Mouse (Mus musculus) neural tube, embryonic 11.5 days (tissue): Measurements from ENCODE around the gene P2ry14. TPM values are rescaled to one million over a fixed set of nuclear protein-coding genes. Genes with fewer than 3 reads are reported as not detected.

ENCODE experiments used
- ATAC-seq: fragments of 200-750 bp; cut with Nextera tagmentation; 2 replicates; pipeline ENCODE4 v1.8.0; 2017; ENCODE audit warnings: moderate number of reproducible peaks, mild to moderate bottlenecking, moderate TSS enrichment, moderate library complexity; ENCODE audit not compliant: insufficient read depth, low FRiP score, low TSS enrichment
- DNase-seq: peaks from one replicate; pipeline ENCODE4 v3.0.0-alpha.2; 2015; ENCODE audit warnings: low spot score
- H3K27ac ChIP-seq: fragments of 300-500 bp; sonication (generic); 2 replicates; pipeline ENCODE4 v1.5.1; 2014; ENCODE audit warnings: low read depth, mild to moderate bottlenecking, low read length
- H3K27me3 ChIP-seq: fragments of 300-500 bp; sonication (generic); 2 replicates; pipeline ENCODE4 v1.6.1; 2014; ENCODE audit warnings: mild to moderate bottlenecking, low read length, mixed read lengths; ENCODE audit not compliant: control insufficient read depth, insufficient read depth
- H3K36me3 ChIP-seq: fragments of 300-500 bp; sonication (generic); 2 replicates; pipeline ENCODE4 v1.6.1; 2014; ENCODE audit warnings: mild to moderate bottlenecking, low read length, moderate library complexity, mixed read lengths; ENCODE audit not compliant: control insufficient read depth, insufficient read depth
- H3K4me1 ChIP-seq: fragments of 300-500 bp; sonication (generic); 2 replicates; pipeline ENCODE4 v1.6.1; 2014; ENCODE audit warnings: low read length, mixed read lengths; ENCODE audit not compliant: control insufficient read depth, insufficient read depth
- H3K4me2 ChIP-seq: fragments of 300-500 bp; sonication (generic); 2 replicates; pipeline ENCODE4 v1.6.1; 2014; ENCODE audit warnings: low read depth, mild to moderate bottlenecking, moderate library complexity
- H3K4me3 ChIP-seq: fragments of 300-500 bp; sonication (generic); 2 replicates; pipeline ENCODE4 v1.5.1; 2014; ENCODE audit warnings: low read depth, low read length
- H3K9ac ChIP-seq: fragments of 300-500 bp; sonication (generic); 2 replicates; pipeline ENCODE4 v1.6.1; 2014; ENCODE audit warnings: mild to moderate bottlenecking, low read length
- H3K9me3 ChIP-seq: fragments of 300-500 bp; sonication (generic); 2 replicates; pipeline ENCODE4 v1.6.1; 2016; ENCODE audit warnings: low read length; ENCODE audit not compliant: control insufficient read depth
- WGBS: fragments of 180-500 bp; shearing (Covaris S2); extraction: QIAGEN DNeasy Blood & Tissue Kit; methylation state at CpG from one replicate; pipeline ENCODE4 v1.1.7; 2014; 5-methylcytosine and 5-hydroxymethylcytosine counted together
- polyA plus RNA-seq: library from polyadenylated mRNA; unstranded; fragments of >200 nt; fragmentation: Nextera tagmentation; extraction: Ambion mirVana; gene quantifications from 2 replicates; pipeline ENCODE4 v1.2.1, GENCODE M21; 2014

The P2ry14 gene
- polyA plus RNA-seq, 1 experiment from 2014 or later = 1.9 TPM

DNA sequence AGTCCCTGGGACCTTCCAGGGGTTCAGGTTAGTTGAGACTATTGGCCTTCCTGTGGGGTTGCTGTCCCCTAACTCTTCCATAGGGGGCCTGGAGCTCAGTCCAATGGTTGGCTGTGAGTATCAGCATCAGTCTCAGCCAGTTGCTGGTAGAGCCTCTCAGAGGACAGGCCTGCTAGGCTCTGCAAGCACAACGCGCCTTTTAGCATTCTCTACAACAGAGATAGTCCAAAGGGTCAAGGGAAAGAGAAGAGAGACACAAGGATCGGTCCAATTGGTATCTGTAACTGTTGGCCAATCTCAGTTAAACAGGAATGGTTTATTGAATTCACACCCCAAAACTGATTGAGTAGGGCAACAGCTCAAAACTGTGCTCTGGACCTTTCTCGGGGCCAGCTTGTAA, 46.0 kb downstream of the P2ry14 start:
- Histone ChIP-seq H3K4me2 (no peak overlapping the region), H3K27me3 (no peaks in the 10 kb centered on the region), H3K9me3 (no peaks in the 10 kb centered on the region), H3K27ac (no peak overlapping the region), H3K4me3 (no peak overlapping the region), H3K4me1 (no peaks in the 10 kb centered on the region), H3K9ac (no peak overlapping the region), H3K36me3 (no peaks in the 10 kb centered on the region)
- ATAC-seq = no peak
- DNase-seq = no peak
- 92% methylated on average over 4 of the region's 4 CpGs for WGBS

DNA sequence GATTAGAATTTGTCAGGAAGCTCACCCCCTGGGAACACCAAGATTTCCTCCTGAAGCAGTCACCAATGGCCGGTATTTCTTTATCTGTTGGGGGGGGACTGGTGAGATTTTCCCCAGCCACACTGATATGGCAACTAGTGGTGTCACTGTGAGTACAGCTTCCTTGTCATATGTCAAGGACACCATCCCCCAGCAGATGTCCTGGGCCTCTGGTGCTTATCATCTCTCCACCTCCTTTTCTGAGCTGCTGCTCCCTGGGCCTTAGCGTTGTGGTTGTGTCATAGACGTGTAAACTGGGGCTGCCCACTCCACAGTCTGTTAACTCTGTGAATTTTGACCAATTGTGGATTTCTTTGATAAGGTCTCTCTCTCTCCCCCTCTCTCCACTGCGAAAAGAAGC, 49.0 kb downstream of the P2ry14 start:
- 87% methylated on average over 4 of the region's 4 CpGs for WGBS
- Histone ChIP-seq H3K4me3 (no peak overlapping the region), H3K4me1 (no peaks in the 10 kb centered on the region), H3K9ac (no peak overlapping the region), H3K9me3 (no peaks in the 10 kb centered on the region), H3K36me3 (no peaks in the 10 kb centered on the region), H3K27ac (no peak overlapping the region), H3K4me2 (no peak overlapping the region), H3K27me3 (no peaks in the 10 kb centered on the region)
- ATAC-seq (no peak), DNase-seq (no peak)

DNA sequence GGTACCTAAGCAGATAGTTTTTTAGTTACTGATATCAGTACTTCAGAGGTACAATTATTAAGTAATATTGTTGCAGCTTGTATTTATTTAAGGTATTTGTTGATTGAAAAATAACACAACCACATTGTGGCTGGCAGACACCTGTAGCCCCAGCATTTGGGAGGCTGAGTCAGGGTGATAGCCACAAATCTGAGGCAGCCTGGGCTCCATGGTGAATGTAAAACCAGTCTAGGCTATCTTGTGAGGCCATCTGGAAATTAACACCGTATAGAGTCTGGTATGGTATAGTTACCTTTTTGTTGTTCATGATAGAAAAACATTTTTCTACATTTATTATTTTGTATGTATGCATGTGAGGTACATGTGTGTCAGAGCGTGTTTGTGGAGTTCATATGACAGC, 51.3 kb downstream of the P2ry14 start:
- DNase-seq (no peak), ATAC-seq (no peak)
- H3K4me1 ChIP-seq = no peaks in the 10 kb centered on the region
- H3K9me3 ChIP-seq = no peaks in the 10 kb centered on the region
- H3K27ac ChIP-seq = no peak overlapping the region
- no peak overlapping the region for H3K9ac ChIP-seq
- no peaks in the 10 kb centered on the region for H3K36me3 ChIP-seq
- no peak overlapping the region for H3K4me2 ChIP-seq
- WGBS = 91% methylated on average over 2 of the region's 2 CpGs
- no peak overlapping the region for H3K4me3 ChIP-seq
- H3K27me3 ChIP-seq = no peaks in the 10 kb centered on the region

DNA sequence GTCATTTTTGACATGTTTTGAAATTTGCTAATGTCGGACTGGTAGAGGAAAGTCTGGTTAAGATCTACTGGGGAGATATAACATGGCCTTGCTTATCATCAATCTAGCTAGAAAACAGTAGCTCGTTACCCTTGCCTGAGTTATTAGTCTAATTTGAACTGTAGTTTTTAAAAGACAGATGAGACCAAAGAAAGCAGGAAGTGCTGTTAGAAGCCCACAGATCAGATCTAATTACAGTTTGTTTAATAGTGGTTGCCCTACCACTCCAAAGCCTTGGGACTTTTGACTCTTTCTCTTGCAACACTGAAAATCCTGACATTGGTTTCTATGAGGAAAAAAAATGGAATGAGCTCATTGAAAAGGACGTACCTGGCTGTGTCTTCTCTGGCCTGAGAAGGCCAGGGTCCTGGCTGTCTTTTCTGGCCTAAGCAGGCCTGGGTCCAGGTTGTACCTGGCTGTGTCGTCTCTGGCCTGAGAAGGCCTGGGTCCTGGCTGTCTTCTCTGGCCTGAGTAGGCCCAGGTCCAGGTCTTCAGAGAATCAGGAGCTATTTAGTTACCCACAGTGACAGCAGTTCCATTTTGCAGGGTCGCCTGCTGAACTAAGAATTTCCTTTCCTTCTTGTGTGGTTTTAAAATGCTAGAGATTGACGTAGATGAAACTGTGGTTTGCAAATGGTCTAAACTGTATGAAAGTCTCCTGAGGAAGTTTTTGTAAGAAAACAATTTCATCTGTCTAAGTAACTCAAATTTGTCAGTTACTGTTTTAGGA, 52.0 kb downstream of the P2ry14 start, which contains the start of gene Gpr171:
Gene Gpr171 (minus strand): TSS at position 604 of the 769 bp plus-strand sequence.
- no peak within 1 kb of the TSS for H3K9ac ChIP-seq
- no peak within 1 kb of the TSS for H3K27ac ChIP-seq
- no peak within 1 kb of the TSS for H3K4me2 ChIP-seq
- WGBS = 85% methylated on average over 6 of the region's 6 CpGs
- H3K4me3 ChIP-seq = no peak within 1 kb of the TSS
- ATAC-seq = no peak
- no peaks in the 10 kb centered on the region for H3K9me3 ChIP-seq
- no peaks in the 10 kb centered on the region for H3K4me1 ChIP-seq
- H3K27me3 ChIP-seq = no peaks in the 10 kb centered on the region
- DNase-seq = no peak
- H3K36me3 ChIP-seq = no peaks in the 10 kb centered on the region

DNA sequence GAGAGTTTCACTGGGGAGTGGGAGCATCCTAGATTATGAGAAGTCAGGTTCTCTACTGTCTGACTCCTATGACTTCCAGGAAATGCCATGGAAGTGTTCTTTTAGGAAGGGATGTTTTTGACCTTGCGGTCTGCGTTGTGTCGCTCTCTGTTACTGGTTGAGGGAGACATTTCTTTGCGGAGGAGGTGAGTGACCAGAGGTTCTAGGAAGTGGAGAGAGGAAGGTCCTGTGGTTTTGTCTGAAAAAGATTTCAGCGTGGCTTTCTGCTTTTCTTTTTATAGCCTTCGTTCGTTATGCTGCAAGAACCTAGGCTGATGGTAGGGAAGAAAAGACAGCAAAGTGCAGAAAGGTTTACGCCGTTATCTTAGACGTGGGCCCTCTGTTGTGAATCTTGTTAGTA, 54.9 kb downstream of the P2ry14 start:
- no peaks in the 10 kb centered on the region for H3K4me1 ChIP-seq
- H3K9me3 ChIP-seq = no peaks in the 10 kb centered on the region
- no peak overlapping the region for H3K9ac ChIP-seq
- no peak overlapping the region for H3K4me3 ChIP-seq
- H3K36me3 ChIP-seq = no peaks in the 10 kb centered on the region
- H3K27me3 ChIP-seq = no peaks in the 10 kb centered on the region
- no peak overlapping the region for H3K4me2 ChIP-seq
- no peak overlapping the region for H3K27ac ChIP-seq
- DNase-seq = no peak
- WGBS = 87% methylated on average over 10 of the region's 10 CpGs
- ATAC-seq = no peak

DNA sequence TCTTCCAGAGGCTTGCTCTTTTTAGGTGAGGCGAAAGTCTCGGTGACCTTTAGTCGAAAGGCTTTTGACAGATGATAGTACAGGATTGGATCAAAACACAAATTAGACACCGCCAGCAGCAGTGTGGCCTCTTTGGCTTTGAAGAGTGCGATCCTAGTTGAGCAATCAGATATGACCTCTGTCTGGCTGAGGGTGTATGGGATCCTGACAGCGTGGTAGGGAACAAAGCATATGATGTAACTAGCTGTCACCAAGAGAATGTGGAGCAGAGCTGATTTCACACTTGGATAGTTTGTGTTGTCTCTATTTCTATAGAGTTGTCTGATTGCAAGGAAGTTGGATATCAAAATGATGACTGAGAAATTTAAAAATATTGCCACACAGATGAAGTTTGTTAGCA, 56.0 kb downstream of the P2ry14 start:
- ATAC-seq = no peak
- Histone ChIP-seq H3K27me3 (no peaks in the 10 kb centered on the region), H3K9me3 (no peaks in the 10 kb centered on the region), H3K9ac (no peak overlapping the region), H3K36me3 (no peaks in the 10 kb centered on the region), H3K27ac (no peak overlapping the region), H3K4me3 (no peak overlapping the region), H3K4me2 (no peak overlapping the region), H3K4me1 (no peaks in the 10 kb centered on the region)
- 84% methylated on average over 6 of the region's 6 CpGs for WGBS
- DNase-seq = no peak

DNA sequence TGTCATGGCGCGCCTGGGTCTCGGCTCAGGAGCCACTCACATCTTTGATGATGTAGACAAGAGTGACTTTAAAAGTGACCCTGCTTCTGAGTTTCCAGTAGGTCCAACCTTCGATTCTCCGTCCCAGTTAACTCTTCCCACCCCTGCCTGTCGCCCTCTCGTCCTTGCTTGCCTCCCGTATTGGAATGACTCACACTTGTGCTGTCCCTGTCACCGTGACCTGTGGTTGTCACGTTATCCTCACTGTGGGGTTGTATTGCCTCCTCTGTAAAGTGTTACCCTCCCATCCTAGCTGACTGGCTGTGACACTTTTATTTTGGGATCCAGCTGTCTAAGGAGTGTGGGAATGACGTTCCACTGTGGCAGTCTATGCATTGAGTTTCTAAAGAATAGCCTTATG, 60.7 kb downstream of the P2ry14 start:
- no peaks in the 10 kb centered on the region for H3K36me3 ChIP-seq
- no peak overlapping the region for H3K4me3 ChIP-seq
- H3K27ac ChIP-seq = no peak overlapping the region
- H3K4me2 ChIP-seq = no peak overlapping the region
- H3K9me3 ChIP-seq = no peaks in the 10 kb centered on the region
- ATAC-seq = no peak
- no peak overlapping the region for H3K9ac ChIP-seq
- 76% methylated on average over 11 of the region's 11 CpGs for WGBS
- no peaks in the 10 kb centered on the region for H3K27me3 ChIP-seq
- H3K4me1 ChIP-seq = no peaks in the 10 kb centered on the region
- no peak for DNase-seq

DNA sequence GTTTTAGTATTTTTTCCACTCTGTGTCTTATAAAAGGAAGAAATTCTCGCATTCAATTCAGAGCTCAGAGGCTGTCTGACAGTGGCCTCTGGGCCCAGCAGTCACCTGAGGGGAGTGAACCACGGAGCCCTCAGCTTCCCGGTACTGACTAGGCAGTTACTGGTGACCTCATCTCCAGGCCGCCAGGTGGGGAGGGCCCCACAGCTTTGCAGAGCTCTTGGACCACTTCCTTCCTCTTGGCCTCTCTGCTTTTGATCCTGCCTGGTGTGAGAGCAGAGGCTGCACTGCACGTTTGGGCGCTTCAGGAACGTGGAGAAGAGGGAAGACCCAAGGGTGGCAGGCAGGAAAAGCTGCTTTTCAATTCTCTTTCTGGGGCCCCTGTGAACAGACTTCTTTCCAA, 72.5 kb downstream of the P2ry14 start:
- H3K9ac ChIP-seq = no peak overlapping the region
- no peaks in the 10 kb centered on the region for H3K27me3 ChIP-seq
- H3K9me3 ChIP-seq = no peaks in the 10 kb centered on the region
- DNase-seq (no peak), ATAC-seq (no peak)
- H3K4me1 ChIP-seq = no peaks in the 10 kb centered on the region
- WGBS = 12% methylated on average over 7 of the region's 7 CpGs
- no peak overlapping the region for H3K27ac ChIP-seq
- no peaks in the 10 kb centered on the region for H3K36me3 ChIP-seq
- H3K4me2 ChIP-seq = no peak overlapping the region
- H3K4me3 ChIP-seq = no peak overlapping the region

DNA sequence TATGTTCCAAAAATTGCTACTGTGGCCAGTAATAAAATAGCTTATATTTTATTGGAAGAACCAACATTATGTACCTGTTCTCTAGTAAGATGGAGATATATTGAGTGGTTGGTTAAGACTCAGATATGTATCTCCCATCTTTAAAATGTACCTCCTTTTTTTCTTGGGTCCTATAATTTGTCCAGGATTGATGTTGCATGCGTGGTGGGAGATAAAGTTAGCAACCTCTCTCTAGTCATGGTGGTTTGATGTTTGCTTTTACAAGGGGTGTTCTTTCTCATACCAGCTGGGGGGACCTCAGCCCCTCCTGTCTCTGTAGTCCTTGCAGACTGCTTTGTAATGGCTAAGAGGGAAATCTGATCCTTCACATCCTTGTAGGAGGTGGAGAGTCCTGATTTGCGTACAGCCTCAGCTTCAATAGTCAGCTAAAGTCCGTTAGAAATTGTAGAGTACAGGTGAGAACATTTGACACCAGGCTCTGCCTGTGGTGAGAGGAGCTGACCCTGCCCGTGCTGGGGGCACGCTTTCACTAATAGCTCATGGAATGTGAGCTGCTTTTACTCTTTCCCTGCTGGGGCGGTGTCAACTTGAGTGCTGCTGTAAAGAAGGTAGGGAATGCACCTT, 73.0 kb downstream of the P2ry14 start:
- Histone ChIP-seq H3K27ac (no peak overlapping the region), H3K36me3 (no peaks in the 10 kb centered on the region), H3K9ac (no peak overlapping the region), H3K4me2 (no peak overlapping the region), H3K9me3 (no peaks in the 10 kb centered on the region), H3K27me3 (no peaks in the 10 kb centered on the region), H3K4me1 (no peaks in the 10 kb centered on the region), H3K4me3 (no peak overlapping the region)
- 14% methylated on average over 6 of the region's 6 CpGs for WGBS
- DNase-seq (no peak), ATAC-seq (no peak)
